Mouse (Mus musculus) limb, embryonic 13.5 days (tissue): ENCODE results near the gene Col5a1. TPM values are rescaled to one million over a fixed set of nuclear protein-coding genes. Genes with fewer than 3 reads are reported as not detected.
A peak's percentile ranks its signal among the peaks of the same experiment; 100 is the strongest.

ENCODE experiments used
- ATAC-seq: fragments of 200-750 bp; cut with Nextera tagmentation; 2 replicates; pipeline ENCODE4 v1.8.0; 2017; ENCODE audit warnings: low read depth, moderate number of reproducible peaks, moderate TSS enrichment; ENCODE audit not compliant: low FRiP score
- H3K27ac ChIP-seq: fragments of 300-500 bp; sonication (generic); 2 replicates; pipeline ENCODE4 v1.5.1; 2015; ENCODE audit warnings: inconsistent platforms, mild to moderate bottlenecking, moderate library complexity
- H3K27me3 ChIP-seq: fragments of 300-500 bp; sonication (generic); 2 replicates; pipeline ENCODE4 v1.6.1; 2015; ENCODE audit warnings: mild to moderate bottlenecking, inconsistent platforms
- H3K36me3 ChIP-seq: fragments of 300-500 bp; sonication (generic); 2 replicates; pipeline ENCODE4 v1.6.1; 2015; ENCODE audit warnings: inconsistent platforms, mild to moderate bottlenecking, moderate library complexity
- H3K4me1 ChIP-seq: fragments of 300-500 bp; sonication (generic); 2 replicates; pipeline ENCODE4 v1.6.1; 2015; ENCODE audit warnings: inconsistent platforms
- H3K4me2 ChIP-seq: fragments of 300-500 bp; sonication (generic); replicated peaks from 2 replicates; pipeline ENCODE4 v1.6.1; 2015; ENCODE audit warnings: inconsistent platforms, mild to moderate bottlenecking, moderate library complexity
- H3K4me3 ChIP-seq: fragments of 300-500 bp; sonication (generic); 2 replicates; pipeline ENCODE4 v1.5.1; 2015; ENCODE audit warnings: moderate library complexity, mild to moderate bottlenecking, inconsistent platforms
- H3K9ac ChIP-seq: fragments of 300-500 bp; sonication (generic); 2 replicates; pipeline ENCODE4 v1.6.1; 2015; ENCODE audit warnings: mild to moderate bottlenecking, inconsistent platforms
- H3K9me3 ChIP-seq: fragments of 300-500 bp; sonication (generic); 2 replicates; pipeline ENCODE4 v1.6.1; 2016; ENCODE audit warnings: inconsistent platforms
- WGBS: fragments of 180-500 bp; shearing (Covaris S2); methylation state at CpG from one replicate; pipeline ENCODE4 v1.1.7; 2015; 5-methylcytosine and 5-hydroxymethylcytosine counted together
- polyA plus RNA-seq: library from polyadenylated mRNA; unstranded; fragments of >200 nt; fragmentation: Nextera tagmentation; extraction: Ambion mirVana; gene quantifications from 2 replicates; pipeline ENCODE4 v1.2.1, GENCODE M21; 2015

Col5a1 gene
- polyA plus RNA-seq, 1 experiment from 2014 or later: 128 TPM

GRCm38 (mm10) chr2:27886608-27887460, 609 bp downstream of the Col5a1 start:
- peaks cover 75% of the 10 kb centered on the region for H3K4me1 ChIP-seq
- no peaks in the 10 kb centered on the region for H3K27me3 ChIP-seq
- H3K9ac ChIP-seq: peak overlapping the region; percentile 96
- H3K36me3 ChIP-seq: peaks cover 12% of the 10 kb centered on the region; the same call in 1 of the 2 replicates
- no peaks in the 10 kb centered on the region for H3K9me3 ChIP-seq
- ATAC-seq: no peak; the same call in 1 of the 2 replicates
- H3K4me3 ChIP-seq: peak overlapping the region; percentile 93
- WGBS: under 1% methylated on average over 53 of the region's 67 CpGs
- H3K4me2 ChIP-seq: peak overlapping the region; percentile 93
- H3K27ac ChIP-seq: peak overlapping the region; percentile 97

- H3K4me2 ChIP-seq: peak overlapping the region; percentile 93
- no peak for ATAC-seq
- H3K4me3 ChIP-seq: peak overlapping the region; percentile 93
- H3K9me3 ChIP-seq: no peaks in the 10 kb centered on the region
- WGBS: 14% methylated on average over 11 of the region's 11 CpGs
- H3K36me3 ChIP-seq: peaks cover 15% of the 10 kb centered on the region; the same call in 1 of the 2 replicates
- H3K27ac ChIP-seq: peak overlapping the region; percentile 97
- no peaks in the 10 kb centered on the region for H3K27me3 ChIP-seq
- peaks cover 80% of the 10 kb centered on the region for H3K4me1 ChIP-seq
- peak overlapping the region; percentile 96 for H3K9ac ChIP-seq
These were observed 1.4 kb downstream of the Col5a1 start for GRCm38 (mm10) chr2:27887461-27888264.

GRCm38 (mm10) chr2:27888603-27889545, 2.6 kb downstream of the Col5a1 start:
- Histone ChIP-seq H3K9ac (peak overlapping the region; percentile 96), H3K4me1 (peaks cover 76% of the 10 kb centered on the region), H3K27me3 (no peaks in the 10 kb centered on the region), H3K36me3 (peaks cover 18% of the 10 kb centered on the region), H3K4me2 (peak overlapping the region; percentile 93), H3K9me3 (no peaks in the 10 kb centered on the region), H3K27ac (peak overlapping the region; percentile 97), H3K4me3 (peak overlapping the region; percentile 93)
- no peak for ATAC-seq
- 19% methylated on average over 10 of the region's 10 CpGs for WGBS

GRCm38 (mm10) chr2:27891922-27892541, 5.8 kb downstream of the Col5a1 start:
- Histone ChIP-seq H3K9me3 (no peaks in the 10 kb centered on the region), H3K4me1 (peaks cover 89% of the 10 kb centered on the region), H3K4me3 (no peak overlapping the region), H3K36me3 (peaks cover 18% of the 10 kb centered on the region), H3K27me3 (no peaks in the 10 kb centered on the region), H3K4me2 (0 out of 2 replicates have a peak overlapping the region, but pooled peaks have one; percentile 3), H3K27ac (no peak overlapping the region), H3K9ac (no peak overlapping the region)
- WGBS: 89% methylated on average over 7 of the region's 7 CpGs
- no peak for ATAC-seq

GRCm38 (mm10) chr2:27893015-27893414, 6.8 kb downstream of the Col5a1 start:
- Histone ChIP-seq H3K27ac (no peak overlapping the region), H3K27me3 (no peaks in the 10 kb centered on the region), H3K4me2 (no peak overlapping the region), H3K36me3 (peaks cover 18% of the 10 kb centered on the region), H3K9me3 (no peaks in the 10 kb centered on the region), H3K9ac (no peak overlapping the region), H3K4me1 (peaks cover 90% of the 10 kb centered on the region), H3K4me3 (no peak overlapping the region)
- WGBS: 96% methylated on average over 12 of the region's 12 CpGs
- no peak for ATAC-seq

GRCm38 (mm10) chr2:27894986-27895385, 8.8 kb downstream of the Col5a1 start:
- H3K36me3 ChIP-seq: peaks cover 22% of the 10 kb centered on the region
- H3K4me3 ChIP-seq: no peak overlapping the region
- no peak overlapping the region for H3K9ac ChIP-seq
- H3K4me1 ChIP-seq: peaks cover 81% of the 10 kb centered on the region
- ATAC-seq: no peak
- H3K27me3 ChIP-seq: no peaks in the 10 kb centered on the region
- no peak overlapping the region for H3K27ac ChIP-seq
- WGBS: 80% methylated on average over 5 of the region's 5 CpGs
- no peak overlapping the region for H3K4me2 ChIP-seq
- H3K9me3 ChIP-seq: no peaks in the 10 kb centered on the region

GRCm38 (mm10) chr2:27895648-27896047, 9.4 kb downstream of the Col5a1 start:
- Histone ChIP-seq H3K4me1 (peaks cover 81% of the 10 kb centered on the region), H3K9me3 (no peaks in the 10 kb centered on the region), H3K27ac (no peak overlapping the region)

GRCm38 (mm10) chr2:27897161-27897560, 10.9 kb downstream of the Col5a1 start:
- Histone ChIP-seq H3K36me3 (peaks cover 7% of the 10 kb centered on the region; the same call in 1 of the 2 replicates), H3K9me3 (no peaks in the 10 kb centered on the region), H3K27ac (no peak overlapping the region), H3K4me3 (no peak overlapping the region), H3K9ac (0 out of 2 replicates have a peak overlapping the region, but pooled peaks have one; percentile 1), H3K4me2 (no peak overlapping the region), H3K4me1 (peaks cover 82% of the 10 kb centered on the region), H3K27me3 (no peaks in the 10 kb centered on the region)
- 37% methylated on average over 6 of the region's 6 CpGs for WGBS
- ATAC-seq: no peak

More at GRCm38 (mm10) chr2:27895648-27896047, 9.4 kb downstream of the Col5a1 start:
- 70% methylated on average over 4 of the region's 4 CpGs for WGBS
- Histone ChIP-seq H3K36me3 (peaks cover 16% of the 10 kb centered on the region; the same call in 1 of the 2 replicates), H3K27me3 (no peaks in the 10 kb centered on the region), H3K4me2 (no peak overlapping the region), H3K9ac (peak overlapping the region; percentile 35; the same call in 1 of the 2 replicates), H3K4me3 (no peak overlapping the region)
- no peak for ATAC-seq

GRCm38 (mm10) chr2:27899894-27900293, 13.7 kb downstream of the Col5a1 start:
- ATAC-seq: no peak
- peaks cover 83% of the 10 kb centered on the region for H3K4me1 ChIP-seq
- H3K9ac ChIP-seq: no peak overlapping the region
- H3K27ac ChIP-seq: no peak overlapping the region
- WGBS: 66% methylated on average over 3 of the region's 3 CpGs
- H3K9me3 ChIP-seq: no peaks in the 10 kb centered on the region
- peaks cover 8% of the 10 kb centered on the region; the same call in 1 of the 2 replicates for H3K36me3 ChIP-seq
- H3K4me2 ChIP-seq: no peak overlapping the region
- H3K4me3 ChIP-seq: no peak overlapping the region
- no peaks in the 10 kb centered on the region for H3K27me3 ChIP-seq

- Histone ChIP-seq H3K4me3 (no peak overlapping the region), H3K27ac (peak overlapping the region; percentile 40), H3K36me3 (peaks cover 8% of the 10 kb centered on the region; the same call in 1 of the 2 replicates), H3K4me1 (peaks cover 77% of the 10 kb centered on the region), H3K9ac (no peak overlapping the region), H3K9me3 (no peaks in the 10 kb centered on the region), H3K27me3 (no peaks in the 10 kb centered on the region), H3K4me2 (peak overlapping the region; percentile 3; the same call in 1 of the 2 replicates)
- WGBS: 31% methylated on average over 2 of the region's 2 CpGs
- ATAC-seq: no peak
These were observed 14.9 kb downstream of the Col5a1 start for GRCm38 (mm10) chr2:27901076-27901475.
